8 mouse cellular contexts compared by ENCODE assay signal in the genomic region with DNA sequence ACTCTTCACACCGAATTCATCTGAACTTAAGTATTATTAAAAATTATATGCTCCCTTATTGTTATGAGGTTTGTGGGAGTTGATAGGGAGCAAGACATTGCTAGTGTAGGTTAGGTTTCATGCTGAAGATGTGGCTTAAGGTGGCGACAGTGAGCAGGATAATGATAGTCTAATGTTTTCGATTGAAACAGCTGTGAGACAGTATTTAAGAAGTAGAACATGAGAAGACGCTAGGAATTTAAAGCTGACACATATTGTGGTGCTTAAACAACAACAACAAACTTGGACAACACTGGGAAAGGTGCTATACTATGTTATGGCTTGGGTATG. TPM values are rescaled to one million over a fixed set of nuclear protein-coding genes. Genes with fewer than 3 reads are reported as not detected.
DNase-seq lines count a peak whose midpoint lies in the region; ATAC-seq lines count a peak whose summit lies in the region.

No protein-coding gene starts in this region.

- intact Hi-C loops in heart, postnatal 10 days (cut with DNase I): loop anchor here (2.0 to 5.0 kb wide), 2 partner anchors 50 to 679 kb away; a partner anchor contains a TSS
- intact Hi-C loops in left cerebral cortex, postnatal 10 days (cut with DNase I): no loop called here

- no peak for DNase-seq in heart, postnatal 10 days
- DNase-seq in CD4-positive helper T cell, adult 2 months (ENCODE audit: low read depth, low spot score): peak; percentile 30
- peak; percentile 13 for DNase-seq in liver, embryonic 13.5 days
- no peak for DNase-seq in yolk sac, embryonic 10.5 days (ENCODE audit: low spot score)
- no peak for DNase-seq in left cerebral cortex, postnatal 10 days (ENCODE audit: extremely low spot score in 1 of 2, low spot score in 2 of 2)
- no peak for DNase-seq in layer of hippocampus, postnatal 25 days (ENCODE audit: extremely low spot score in 1 of 2, low spot score in 1 of 2)

- H3K27me3 ChIP-seq in heart, embryonic 11.5 days (ENCODE audit: control insufficient read depth, insufficient read depth, low read length): no peaks in the 10 kb centered on the region
- no peaks in the 10 kb centered on the region for H3K27me3 ChIP-seq in liver, embryonic 13.5 days

- H3K9ac ChIP-seq in heart, embryonic 11.5 days (ENCODE audit: low read depth, low read length): peak overlapping the region; percentile 99
- H3K9ac ChIP-seq in liver, embryonic 13.5 days: peak overlapping the region; percentile 67

- H3K9me3 ChIP-seq in heart, embryonic 11.5 days (replicated peaks; ENCODE audit: control insufficient read depth, low read length): no peaks in the 10 kb centered on the region
- H3K9me3 ChIP-seq in liver, embryonic 13.5 days (replicated peaks): no peaks in the 10 kb centered on the region

- H3K4me2 ChIP-seq in heart, embryonic 11.5 days: peak overlapping the region; percentile 70
- peak overlapping the region; percentile 80 for H3K4me2 ChIP-seq in liver, embryonic 13.5 days

- WGBS in heart, embryonic 11.5 days (ENCODE audit: insufficient replicate concordance): 8% methylated on average over 4 of the region's 4 CpGs
- WGBS in liver, embryonic 13.5 days (ENCODE audit: insufficient replicate concordance): 4% methylated on average over 4 of the region's 4 CpGs

- 0 out of 2 replicates have a peak, but pooled peaks cover 3% of the 10 kb centered on the region for H3K4me1 ChIP-seq in heart, embryonic 11.5 days (ENCODE audit: control insufficient read depth, insufficient read depth, low read length)
- H3K4me1 ChIP-seq in liver, embryonic 13.5 days (replicated peaks): peaks cover 29% of the 10 kb centered on the region

- H3K36me3 ChIP-seq in heart, embryonic 11.5 days (ENCODE audit: control insufficient read depth, insufficient read depth, low read length): peaks cover 3% of the 10 kb centered on the region; the same call in 1 of the 2 replicates
- H3K36me3 ChIP-seq in liver, embryonic 13.5 days: peaks cover 25% of the 10 kb centered on the region

- H3K4me3 ChIP-seq in heart, embryonic 11.5 days (ENCODE audit: low read depth, low read length): peak overlapping the region; percentile 85
- H3K4me3 ChIP-seq in liver, embryonic 13.5 days (replicated peaks): peak overlapping the region; percentile 97

- H3K27ac ChIP-seq in heart, embryonic 11.5 days (ENCODE audit: low read depth, low read length): no peak overlapping the region
- peak overlapping the region; percentile 92 for H3K27ac ChIP-seq in liver, embryonic 13.5 days

- no peak for ATAC-seq in heart, embryonic 11.5 days (replicated peaks; ENCODE audit: insufficient number of reproducible peaks, low FRiP score, low TSS enrichment)
- ATAC-seq in erythroblast, adult 5-6 weeks (replicated peaks; ENCODE audit: low FRiP score, poor library complexity, severe bottlenecking): peak; percentile 58
- no peak for ATAC-seq in liver, embryonic 13.5 days (ENCODE audit: low read depth)

RNA-seq across cellular contexts. Expression of a gene that starts 0.7 kb away (rescaled TPM):
- 107 and 121 TPM in 2 replicates for polyA plus RNA-seq in heart, embryonic 11.5 days (2014; fragmentation: Nextera tagmentation; extraction: Ambion mirVana)
- total RNA-seq in heart, postnatal 10 days (2021): 10 to 100 TPM; 20.7 to 21.4 TPM
- total RNA-seq in erythroblast, adult 5-6 weeks (2015; ENCODE audit: low replicate concordance): 39.8 and 39.9 TPM in 2 replicates
- total RNA-seq in erythroblast, adult 5-6 weeks (2017; ENCODE audit: low replicate concordance): 35.8 and 40.0 TPM in 2 replicates
- polyA plus RNA-seq in liver, embryonic 13.5 days (2015; fragmentation: Nextera tagmentation; extraction: Ambion mirVana): 101 and 125 TPM in 2 replicates
- total RNA-seq in left cerebral cortex, postnatal 10 days (2021): 10 to 100 TPM; 26.0 to 26.1 TPM
- total RNA-seq in layer of hippocampus, postnatal 25 days (2021): 10 to 100 TPM; 24.9 to 27.5 TPM

RNA-seq across cellular contexts. Expression of a gene that starts 0.8 kb away (rescaled TPM):
- 42.6 and 44.0 TPM in 2 replicates for polyA plus RNA-seq in heart, embryonic 11.5 days (2014; fragmentation: Nextera tagmentation; extraction: Ambion mirVana)
- total RNA-seq in heart, postnatal 10 days (2021): 10 to 100 TPM; 43.5 to 45.8 TPM
- total RNA-seq in erythroblast, adult 5-6 weeks (2015; ENCODE audit: low replicate concordance): 53.5 and 72.8 TPM in 2 replicates
- total RNA-seq in erythroblast, adult 5-6 weeks (2017; ENCODE audit: low replicate concordance): 20.9 and 26.5 TPM in 2 replicates
- 35.5 and 45.3 TPM in 2 replicates for polyA plus RNA-seq in liver, embryonic 13.5 days (2015; fragmentation: Nextera tagmentation; extraction: Ambion mirVana)
- 10 to 100 TPM; 41.9 to 42.4 TPM for total RNA-seq in left cerebral cortex, postnatal 10 days (2021)
- 10 to 100 TPM; 47.5 to 48.9 TPM for total RNA-seq in layer of hippocampus, postnatal 25 days (2021)

RNA-seq across cellular contexts. Expression of a gene that starts 50.1 kb away (rescaled TPM):
- 25.3 and 27.1 TPM in 2 replicates for polyA plus RNA-seq in heart, embryonic 11.5 days (2014; fragmentation: Nextera tagmentation; extraction: Ambion mirVana)
- 100 to 1,000 TPM; 117 to 118 TPM for total RNA-seq in heart, postnatal 10 days (2021)
- total RNA-seq in erythroblast, adult 5-6 weeks (2015; ENCODE audit: low replicate concordance): 79.7 and 85.5 TPM in 2 replicates
- total RNA-seq in erythroblast, adult 5-6 weeks (2017; ENCODE audit: low replicate concordance): 109 and 119 TPM in 2 replicates
- 14.8 and 15.6 TPM in 2 replicates for polyA plus RNA-seq in liver, embryonic 13.5 days (2015; fragmentation: Nextera tagmentation; extraction: Ambion mirVana)
- total RNA-seq in left cerebral cortex, postnatal 10 days (2021): 100 to 1,000 TPM; 180 to 191 TPM
- total RNA-seq in layer of hippocampus, postnatal 25 days (2021): 100 to 1,000 TPM; 149 to 151 TPM

Comparison
In these comparisons a context has a peak if more than half of its experiments do, and no peak if none do; other contexts are left out.
1. DNase-seq: peak in CD4-positive helper T cell, adult 2 months (single experiment) and liver, embryonic 13.5 days (single experiment); none in heart, postnatal 10 days (0 of 2), yolk sac, embryonic 10.5 days (single experiment), left cerebral cortex, postnatal 10 days (0 of 2) and layer of hippocampus, postnatal 25 days (0 of 2).